Mouse (Mus musculus) kidney, embryonic 16.5 days (tissue): ENCODE data around the gene C7. TPM values are rescaled to one million over a fixed set of nuclear protein-coding genes. Genes with fewer than 3 reads are reported as not detected.
"Not testable (repeated sequence)": the region's sequence is repeated elsewhere in the genome, so short reads cannot be mapped to it uniquely, and the experiment has no call there.

ENCODE experiments used
- ATAC-seq: fragments of 200-750 bp; cut with Nextera tagmentation; 2 replicates; pipeline ENCODE4 v1.8.0; 2017; ENCODE audit warnings: moderate TSS enrichment; ENCODE audit not compliant: low FRiP score, low TSS enrichment
- H3K27ac ChIP-seq: fragments of 300-500 bp; sonication (generic); 2 replicates; pipeline ENCODE4 v1.5.1; 2014; ENCODE audit warnings: low read length
- H3K27me3 ChIP-seq: fragments of 300-500 bp; sonication (generic); 2 replicates; pipeline ENCODE4 v1.6.1; 2014; ENCODE audit warnings: low read length, control low read depth, mixed read lengths; ENCODE audit not compliant: insufficient read depth
- H3K36me3 ChIP-seq: fragments of 300-500 bp; sonication (generic); 2 replicates; pipeline ENCODE4 v1.6.1; 2014; ENCODE audit warnings: low read length, control low read depth, mixed read lengths; ENCODE audit not compliant: insufficient read depth
- H3K4me1 ChIP-seq: fragments of 300-500 bp; sonication (generic); 2 replicates; pipeline ENCODE4 v1.6.1; 2014; ENCODE audit warnings: low read length, control low read depth, mixed read lengths; ENCODE audit not compliant: insufficient read depth
- H3K4me2 ChIP-seq: fragments of 300-500 bp; sonication (generic); replicated peaks from 2 replicates; pipeline ENCODE4 v1.6.1; 2014; ENCODE audit warnings: low read depth, low read length
- H3K4me3 ChIP-seq: fragments of 300-500 bp; sonication (generic); 2 replicates; pipeline ENCODE4 v1.5.1; 2014; ENCODE audit warnings: mild to moderate bottlenecking, low read length
- H3K9ac ChIP-seq: fragments of 300-500 bp; sonication (generic); replicated peaks from 2 replicates; pipeline ENCODE4 v1.6.1; 2014; ENCODE audit warnings: low read length
- H3K9me3 ChIP-seq: fragments of 300-500 bp; sonication (generic); 2 replicates; pipeline ENCODE4 v1.6.1; 2016; ENCODE audit warnings: low read length, control low read depth
- WGBS: fragments of 180-500 bp; shearing (Covaris S2); extraction: QIAGEN DNeasy Blood & Tissue Kit; methylation state at CpG from one replicate; pipeline ENCODE4 v1.1.7; 2014; 5-methylcytosine and 5-hydroxymethylcytosine counted together
- polyA plus RNA-seq: library from polyadenylated mRNA; unstranded; fragments of >200 nt; fragmentation: Nextera tagmentation; extraction: Ambion mirVana; gene quantifications from 2 replicates; pipeline ENCODE4 v1.2.1, GENCODE M21; 2015

The C7 gene
- polyA plus RNA-seq, 1 experiment from 2014 or later = 0.11 TPM

DNA sequence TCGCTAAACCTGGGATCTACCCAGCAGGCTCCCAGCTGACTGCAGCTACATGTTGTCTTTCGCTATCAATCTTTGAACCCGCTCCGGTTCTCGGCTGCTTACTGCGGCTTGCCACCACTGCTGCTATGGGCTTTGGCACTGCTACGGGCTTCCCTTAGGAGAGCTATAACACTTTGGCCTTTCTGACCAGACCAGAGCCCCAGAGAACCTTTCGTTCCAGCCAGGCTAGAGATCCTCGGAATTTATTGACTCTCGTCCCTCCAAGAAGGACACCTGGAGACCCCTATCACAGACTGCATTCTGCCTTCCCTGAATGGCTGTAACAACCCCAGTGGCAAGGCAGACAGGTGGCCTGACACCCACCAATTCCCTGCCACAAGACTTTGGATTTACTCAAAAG, 26.6 kb upstream of the C7 start:
- Histone ChIP-seq H3K9ac (no peak overlapping the region), H3K9me3 (no peaks in the 10 kb centered on the region), H3K36me3 (no peaks in the 10 kb centered on the region), H3K4me1 (no peaks in the 10 kb centered on the region), H3K27ac (no peak overlapping the region), H3K4me3 (no peak overlapping the region), H3K4me2 (no peak overlapping the region), H3K27me3 (no peaks in the 10 kb centered on the region)
- WGBS = 90% methylated on average over 10 of the region's 10 CpGs
- no peak for ATAC-seq

DNA sequence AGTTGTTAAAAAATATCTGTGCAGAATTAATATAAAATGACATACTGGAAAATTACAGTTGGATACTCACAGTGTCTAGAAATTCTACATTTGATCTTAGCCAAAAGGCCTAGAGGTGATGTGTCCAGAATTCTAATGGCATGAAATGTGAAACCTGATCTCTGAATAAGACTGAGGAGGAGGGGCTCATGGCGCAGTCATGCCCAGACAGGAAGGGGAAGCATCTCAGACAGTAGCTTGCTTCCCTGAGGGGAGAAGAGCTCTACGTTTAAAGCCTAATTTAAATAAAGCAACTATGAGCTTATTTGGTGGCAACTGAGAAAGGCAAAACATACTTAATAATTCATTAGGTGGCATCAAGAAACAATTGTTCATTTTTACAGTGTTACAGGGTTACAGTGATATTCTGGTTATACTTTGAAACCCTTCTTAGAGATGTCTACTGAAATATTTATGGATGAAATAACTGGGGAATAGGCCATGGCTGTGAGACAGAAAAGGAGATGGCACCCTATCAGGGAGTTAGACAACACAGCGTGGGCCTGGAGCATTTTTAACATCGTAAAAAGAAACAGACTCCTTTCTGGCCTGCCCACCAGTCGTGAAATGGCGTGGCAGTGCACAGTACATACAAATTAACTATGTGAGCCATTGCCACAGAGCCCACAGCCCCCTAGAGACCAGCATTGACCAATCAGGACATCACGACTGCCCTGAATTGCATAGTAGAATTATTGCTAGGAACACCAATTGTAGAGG, 25.5 kb upstream of the C7 start:
- WGBS = 61% methylated on average over 7 of the region's 7 CpGs
- H3K9me3 ChIP-seq = no peaks in the 10 kb centered on the region
- H3K9ac ChIP-seq = no peak overlapping the region
- H3K4me1 ChIP-seq = no peaks in the 10 kb centered on the region
- H3K27ac ChIP-seq = no peak overlapping the region
- H3K36me3 ChIP-seq = no peaks in the 10 kb centered on the region
- H3K27me3 ChIP-seq = no peaks in the 10 kb centered on the region
- no peak for ATAC-seq
- H3K4me3 ChIP-seq = no peak overlapping the region
- no peak overlapping the region for H3K4me2 ChIP-seq

DNA sequence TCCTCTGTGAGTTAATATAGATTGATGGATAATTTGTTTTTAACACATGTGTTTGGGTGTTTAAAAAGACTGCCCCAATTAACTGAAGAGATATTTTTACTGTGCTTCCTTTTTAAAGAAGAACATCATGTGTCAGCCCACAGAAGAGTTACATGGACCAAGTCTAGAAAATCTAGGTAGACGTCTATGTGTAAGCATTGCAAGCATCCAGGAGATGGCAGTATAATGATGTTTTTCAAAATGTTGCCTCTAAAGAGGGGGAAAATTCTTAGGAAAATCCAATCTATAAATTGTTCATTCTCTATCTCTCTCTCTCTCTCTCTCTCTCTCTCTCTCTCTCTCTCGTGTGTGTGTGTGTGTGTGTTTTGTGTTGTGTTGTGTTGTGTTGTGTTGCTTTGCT, 22.6 kb upstream of the C7 start:
- Histone ChIP-seq H3K36me3 (no peaks in the 10 kb centered on the region), H3K9ac (no peak overlapping the region), H3K9me3 (no peaks in the 10 kb centered on the region), H3K4me3 (no peak overlapping the region), H3K4me1 (no peaks in the 10 kb centered on the region), H3K27ac (no peak overlapping the region), H3K27me3 (no peaks in the 10 kb centered on the region), H3K4me2 (no peak overlapping the region)
- no peak for ATAC-seq
- WGBS = 22% methylated on average over 2 of the region's 2 CpGs

DNA sequence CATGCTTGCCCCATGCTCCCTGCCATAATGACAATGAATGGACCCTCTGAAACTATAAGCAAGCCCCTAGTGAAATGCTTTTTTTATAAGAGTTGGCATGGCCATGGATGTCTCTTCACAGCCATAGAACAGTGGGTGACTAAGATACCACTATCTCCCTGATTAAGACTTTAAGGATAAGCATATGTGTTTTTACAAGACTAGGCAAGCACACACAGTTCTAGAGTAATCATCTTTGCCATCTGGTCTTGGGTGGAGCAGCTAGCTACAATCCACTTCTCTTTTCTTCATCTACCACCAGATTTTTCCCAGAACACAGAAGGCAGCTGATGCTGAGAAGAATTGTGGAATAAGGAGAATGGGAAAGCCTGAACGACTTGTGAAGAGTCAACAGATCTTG, 17.7 kb upstream of the C7 start:
- Histone ChIP-seq H3K9me3 (no peaks in the 10 kb centered on the region), H3K4me1 (no peaks in the 10 kb centered on the region), H3K27ac (no peak overlapping the region), H3K9ac (no peak overlapping the region), H3K27me3 (no peaks in the 10 kb centered on the region), H3K4me3 (no peak overlapping the region), H3K4me2 (no peak overlapping the region), H3K36me3 (no peaks in the 10 kb centered on the region)
- 69% methylated on average over 1 of the region's 1 CpGs for WGBS
- ATAC-seq = no peak

DNA sequence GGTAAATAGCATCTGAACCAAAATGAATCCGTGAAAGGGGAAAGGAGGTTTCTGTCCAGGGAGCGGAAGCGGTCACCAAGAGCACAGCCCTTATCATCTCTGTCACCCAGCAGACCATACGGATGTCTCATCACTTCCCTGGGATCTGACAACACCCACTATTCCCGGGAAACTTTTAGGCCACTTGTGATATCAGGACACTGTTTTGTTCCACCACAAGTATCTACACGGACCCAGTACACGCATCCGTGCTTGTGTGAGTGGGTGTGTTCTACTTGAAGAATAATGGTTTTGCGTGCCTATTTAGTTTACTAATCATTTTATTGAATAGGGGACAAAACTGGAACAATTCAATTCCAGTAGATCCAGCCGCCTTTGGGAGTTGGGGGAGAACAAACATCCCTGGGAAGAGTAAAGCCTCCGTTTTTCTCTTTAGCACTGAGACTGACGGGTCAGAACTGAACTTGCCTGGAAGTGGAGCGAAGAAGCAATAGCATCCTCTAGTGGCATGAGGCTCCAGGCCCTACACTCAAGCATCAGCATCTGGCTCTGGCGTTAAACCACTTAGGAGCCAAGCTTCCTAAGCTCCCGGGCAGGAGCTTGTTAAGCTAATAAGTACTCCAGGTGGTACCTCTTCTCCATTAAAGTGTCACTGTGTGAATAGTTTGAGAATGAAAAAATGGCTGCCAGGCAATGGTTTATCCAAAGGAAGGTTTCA, 5.4 kb upstream of the C7 start:
- no peak overlapping the region for H3K27ac ChIP-seq
- no peak overlapping the region for H3K4me3 ChIP-seq
- H3K9ac ChIP-seq = no peak overlapping the region
- H3K4me1 ChIP-seq = no peaks in the 10 kb centered on the region
- no peaks in the 10 kb centered on the region for H3K27me3 ChIP-seq
- ATAC-seq = peak; percentile 76
- no peak overlapping the region for H3K4me2 ChIP-seq
- H3K9me3 ChIP-seq = no peaks in the 10 kb centered on the region
- 56% methylated on average over 15 of the region's 15 CpGs for WGBS
- H3K36me3 ChIP-seq = no peaks in the 10 kb centered on the region

DNA sequence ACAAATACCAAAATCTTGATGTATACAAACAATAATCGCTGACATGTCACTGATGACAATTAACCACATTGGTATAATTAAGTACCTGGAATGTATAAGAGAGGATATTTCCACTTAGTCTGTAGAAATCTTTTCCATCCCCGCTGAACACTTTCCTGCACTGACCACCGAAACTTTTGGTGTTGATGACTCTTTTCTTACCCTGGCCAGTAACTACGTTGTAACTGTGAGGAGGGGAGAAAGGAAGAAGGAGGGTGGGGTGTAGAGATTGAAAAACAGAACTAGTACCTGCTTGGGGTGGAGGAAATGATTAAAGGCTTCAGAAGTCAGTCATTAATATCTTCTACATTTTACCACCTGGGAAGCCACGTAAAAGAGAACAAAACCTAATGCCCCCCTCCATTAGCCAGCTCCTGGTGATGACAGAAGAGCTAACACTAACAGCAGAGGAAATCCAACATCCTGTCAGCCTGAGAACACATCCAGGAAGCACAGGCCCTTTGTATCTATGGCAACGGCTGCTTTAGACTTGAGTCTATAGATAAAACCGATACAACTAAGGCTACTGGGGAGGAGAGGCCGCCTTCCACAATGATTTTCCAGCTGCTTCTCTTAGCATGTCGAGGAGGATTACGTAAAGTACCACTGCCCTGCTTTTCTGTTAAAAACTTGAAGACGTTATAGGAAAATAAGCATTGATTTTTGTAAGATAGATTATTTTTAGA, 17.8 kb downstream of the C7 start:
- no peak overlapping the region for H3K27ac ChIP-seq
- no peaks in the 10 kb centered on the region for H3K36me3 ChIP-seq
- H3K4me1 ChIP-seq = no peaks in the 10 kb centered on the region
- ATAC-seq = peak; percentile 67; the same call in 1 of the 2 replicates
- no peaks in the 10 kb centered on the region for H3K9me3 ChIP-seq
- no peak overlapping the region for H3K4me3 ChIP-seq
- no peaks in the 10 kb centered on the region for H3K27me3 ChIP-seq
- no peak overlapping the region for H3K9ac ChIP-seq
- 53% methylated on average over 11 of the region's 11 CpGs for WGBS
- 0 out of 2 replicates have a peak overlapping the region, but pooled peaks have one; percentile 15 for H3K4me2 ChIP-seq

DNA sequence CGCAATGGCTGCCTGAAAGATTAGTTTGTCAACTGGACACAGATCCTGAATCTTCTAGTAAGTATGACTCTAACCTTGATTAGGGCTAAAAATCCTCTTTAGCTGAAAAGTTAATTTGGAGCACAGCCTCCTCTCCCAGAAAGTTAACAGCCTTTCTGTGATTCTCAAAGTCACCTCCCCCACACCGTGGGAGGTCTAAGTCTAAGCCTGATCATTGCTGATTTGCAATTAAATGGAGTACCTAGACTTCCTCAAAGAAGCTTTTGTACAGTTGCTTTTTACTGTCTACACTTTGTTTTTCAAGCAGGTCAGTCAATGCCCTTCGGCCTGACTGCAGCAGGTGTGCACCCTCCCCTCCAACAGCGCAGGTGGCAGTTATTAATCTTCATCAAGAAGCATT, 34.3 kb downstream of the C7 start:
- 83% methylated on average over 4 of the region's 4 CpGs for WGBS
- H3K36me3 ChIP-seq = no peaks in the 10 kb centered on the region
- H3K27me3 ChIP-seq = no peaks in the 10 kb centered on the region
- H3K9me3 ChIP-seq = no peaks in the 10 kb centered on the region
- no peak overlapping the region for H3K4me3 ChIP-seq
- H3K4me1 ChIP-seq = no peaks in the 10 kb centered on the region
- no peak for ATAC-seq
- no peak overlapping the region for H3K27ac ChIP-seq
- H3K4me2 ChIP-seq = no peak overlapping the region
- no peak overlapping the region for H3K9ac ChIP-seq

DNA sequence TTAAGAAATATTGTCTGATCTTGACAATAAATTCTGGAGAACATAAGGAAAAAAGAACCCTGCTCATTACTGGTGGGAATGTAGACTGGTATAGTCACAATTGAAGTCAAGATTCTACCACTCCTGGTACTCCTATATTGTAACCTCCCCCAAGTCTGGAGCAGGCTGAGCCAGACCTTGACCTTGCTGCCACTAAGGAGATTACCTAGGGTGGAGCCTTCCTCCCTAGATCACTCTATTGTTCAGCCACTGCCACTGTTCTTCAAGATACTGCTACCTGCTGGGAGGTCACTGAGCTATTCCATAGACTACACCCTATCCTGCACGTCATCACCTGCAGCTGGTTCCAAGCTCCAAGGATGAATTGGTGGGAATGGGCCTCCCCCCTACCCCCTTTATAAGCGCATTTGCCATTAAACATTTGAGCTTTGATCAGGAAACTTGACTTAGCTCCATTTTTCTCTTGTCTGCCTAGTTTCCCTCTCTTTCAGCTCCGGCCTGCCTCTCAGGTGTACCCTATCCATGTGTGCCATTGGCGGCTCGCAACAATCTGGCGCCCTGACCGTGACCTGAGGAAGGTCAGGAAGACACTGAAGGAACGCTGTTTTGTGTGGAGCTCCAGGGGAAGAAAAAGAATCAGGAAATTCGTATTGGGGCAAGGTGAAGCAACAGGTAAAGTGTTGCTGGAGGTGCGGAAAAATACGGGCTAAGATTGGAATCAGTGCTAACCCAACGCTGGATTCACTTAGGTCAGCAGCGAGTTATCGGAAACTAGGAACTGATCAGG, 39.9 kb downstream of the C7 start:
- H3K4me3 ChIP-seq, H3K9ac ChIP-seq, H3K9me3 ChIP-seq, H3K27ac ChIP-seq, H3K4me2 ChIP-seq, ATAC-seq, H3K27me3 ChIP-seq, H3K36me3 ChIP-seq, H3K4me1 ChIP-seq: not testable (repeated sequence)
- WGBS = 91% methylated on average over 14 of the region's 14 CpGs

DNA sequence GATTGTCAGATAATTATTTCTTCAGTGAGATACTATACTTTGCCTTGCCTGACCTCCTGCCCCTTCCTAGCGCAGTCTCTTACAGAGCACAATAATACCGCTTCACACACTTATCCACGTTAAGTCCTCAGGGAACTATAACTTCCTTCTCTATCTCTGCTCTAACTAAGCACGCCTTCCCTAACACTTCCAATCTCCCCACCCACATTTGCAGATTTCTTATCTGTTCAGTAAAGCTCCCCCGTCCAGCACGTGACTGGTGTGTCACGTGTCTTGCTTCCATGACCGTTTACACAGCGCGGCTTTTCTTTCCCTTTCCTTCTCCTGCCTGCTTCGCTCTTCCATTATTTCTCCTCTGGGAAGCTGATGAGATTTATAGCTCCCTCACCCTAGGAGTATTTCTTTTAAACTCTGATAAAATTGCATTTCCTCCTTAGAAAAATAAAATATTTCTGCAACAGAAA, 53.9 kb downstream of the C7 start:
- H3K27ac ChIP-seq = no peak overlapping the region
- H3K4me3 ChIP-seq = peak overlapping the region; percentile 32
- peak; percentile 85 for ATAC-seq
- H3K9ac ChIP-seq = 0 out of 2 replicates have a peak overlapping the region, but pooled peaks have one; percentile 9
- H3K36me3 ChIP-seq = no peaks in the 10 kb centered on the region
- H3K4me2 ChIP-seq = peak overlapping the region; percentile 49
- no peaks in the 10 kb centered on the region for H3K27me3 ChIP-seq
- H3K9me3 ChIP-seq = no peaks in the 10 kb centered on the region
- 30% methylated on average over 11 of the region's 11 CpGs for WGBS
- H3K4me1 ChIP-seq = no peaks in the 10 kb centered on the region
